Mouse (Mus musculus): Measurements from ENCODE around the gene Pax8. TPM values are rescaled to one million over a fixed set of nuclear protein-coding genes. Genes with fewer than 3 reads are reported as not detected.

Gene Pax8
- polyA plus RNA-seq, 1 experiment = not detected

GRCm38 (mm10) chr2:24468430-24468829, 7.0 kb downstream of the Pax8 start:
- H3K27ac ChIP-seq (ENCODE audit: insufficient read depth, low read length) = no peak overlapping the region

GRCm38 (mm10) chr2:24467156-24467555, 8.2 kb downstream of the Pax8 start:
- Histone ChIP-seq H3K27ac (ENCODE audit: insufficient read depth, low read length) (no peak overlapping the region), H3K4me3 (ENCODE audit: extremely low read depth, insufficient read depth, insufficient read length) (no peak overlapping the region), H3K36me3 (ENCODE audit: control insufficient read depth, insufficient read depth, low read length) (no peaks in the 10 kb centered on the region), H3K4me1 (ENCODE audit: control insufficient read depth, insufficient read depth, insufficient read length) (no peaks in the 10 kb centered on the region), H3K27me3 (ENCODE audit: control insufficient read depth, insufficient read depth, low read length) (peaks cover 4% of the 10 kb centered on the region)
- TF ChIP-seq CTCF (IDR thresholded peaks at IDR 0.05; ENCODE audit: extremely low read depth, insufficient read depth, insufficient read length, insufficient replicate concordance) = no peak
- TF ChIP-seq POLR2A (IDR thresholded peaks at IDR 0.05; ENCODE audit: low read depth, low read length) = no peak
- WGBS = 35% methylated on average over 1 of the region's 1 CpGs
- no peak for DNase-seq (ENCODE audit: low read depth in 1 of 2, low spot score in 2 of 2)

More at GRCm38 (mm10) chr2:24468430-24468829, 7.0 kb downstream of the Pax8 start:
- DNase-seq (ENCODE audit: low read depth in 1 of 2, low spot score in 2 of 2) = no peak
- Histone ChIP-seq H3K4me3 (ENCODE audit: extremely low read depth, insufficient read depth, insufficient read length) (no peak overlapping the region), H3K27me3 (ENCODE audit: control insufficient read depth, insufficient read depth, low read length) (peaks cover 9% of the 10 kb centered on the region), H3K36me3 (ENCODE audit: control insufficient read depth, insufficient read depth, low read length) (no peaks in the 10 kb centered on the region), H3K4me1 (ENCODE audit: control insufficient read depth, insufficient read depth, insufficient read length) (no peaks in the 10 kb centered on the region)
- 67% methylated on average over 1 of the region's 1 CpGs for WGBS
- TF ChIP-seq CTCF (IDR thresholded peaks at IDR 0.05; ENCODE audit: extremely low read depth, insufficient read depth, insufficient read length, insufficient replicate concordance) (no peak), POLR2A (IDR thresholded peaks at IDR 0.05; ENCODE audit: low read depth, low read length) (no peak)

- Histone ChIP-seq H3K27ac (ENCODE audit: insufficient read depth, low read length) (no peak overlapping the region), H3K36me3 (ENCODE audit: control insufficient read depth, insufficient read depth, low read length) (no peaks in the 10 kb centered on the region), H3K4me3 (ENCODE audit: extremely low read depth, insufficient read depth, insufficient read length) (no peak overlapping the region), H3K27me3 (ENCODE audit: control insufficient read depth, insufficient read depth, low read length) (0 out of 2 replicates have a peak, but pooled peaks cover 1% of the 10 kb centered on the region), H3K4me1 (ENCODE audit: control insufficient read depth, insufficient read depth, insufficient read length) (no peaks in the 10 kb centered on the region)
- WGBS = 48% methylated on average over 2 of the region's 2 CpGs
- TF ChIP-seq CTCF (IDR thresholded peaks at IDR 0.05; ENCODE audit: extremely low read depth, insufficient read depth, insufficient read length, insufficient replicate concordance) (no peak), POLR2A (IDR thresholded peaks at IDR 0.05; ENCODE audit: low read depth, low read length) (no peak)
- DNase-seq (ENCODE audit: low read depth in 1 of 2, low spot score in 2 of 2) = no peak
These were observed 14.6 kb downstream of the Pax8 start for GRCm38 (mm10) chr2:24460808-24461127.

GRCm38 (mm10) chr2:24460112-24460807, 15.1 kb downstream of the Pax8 start:
- Histone ChIP-seq H3K4me3 (ENCODE audit: extremely low read depth, insufficient read depth, insufficient read length) (no peak overlapping the region), H3K27me3 (ENCODE audit: control insufficient read depth, insufficient read depth, low read length) (0 out of 2 replicates have a peak, but pooled peaks cover 1% of the 10 kb centered on the region), H3K27ac (ENCODE audit: insufficient read depth, low read length) (no peak overlapping the region), H3K4me1 (ENCODE audit: control insufficient read depth, insufficient read depth, insufficient read length) (no peaks in the 10 kb centered on the region), H3K36me3 (ENCODE audit: control insufficient read depth, insufficient read depth, low read length) (no peaks in the 10 kb centered on the region)
- TF ChIP-seq CTCF (IDR thresholded peaks at IDR 0.05; ENCODE audit: extremely low read depth, insufficient read depth, insufficient read length, insufficient replicate concordance) (no peak), POLR2A (IDR thresholded peaks at IDR 0.05; ENCODE audit: low read depth, low read length) (no peak)
- DNase-seq (ENCODE audit: low read depth in 1 of 2, low spot score in 2 of 2) = no peak
- 49% methylated on average over 9 of the region's 9 CpGs for WGBS

GRCm38 (mm10) chr2:24456841-24457240, 18.6 kb downstream of the Pax8 start:
- Histone ChIP-seq H3K4me1 (ENCODE audit: control insufficient read depth, insufficient read depth, insufficient read length) (no peaks in the 10 kb centered on the region), H3K4me3 (ENCODE audit: extremely low read depth, insufficient read depth, insufficient read length) (no peak overlapping the region), H3K36me3 (ENCODE audit: control insufficient read depth, insufficient read depth, low read length) (no peaks in the 10 kb centered on the region), H3K27ac (ENCODE audit: insufficient read depth, low read length) (no peak overlapping the region), H3K27me3 (ENCODE audit: control insufficient read depth, insufficient read depth, low read length) (0 out of 2 replicates have a peak, but pooled peaks cover 1% of the 10 kb centered on the region)
- WGBS = 39% methylated on average over 4 of the region's 4 CpGs
- DNase-seq (ENCODE audit: low read depth in 1 of 2, low spot score in 2 of 2) = no peak
- TF ChIP-seq POLR2A (IDR thresholded peaks at IDR 0.05; ENCODE audit: low read depth, low read length) = no peak
- no peak for TF ChIP-seq CTCF (IDR thresholded peaks at IDR 0.05; ENCODE audit: extremely low read depth, insufficient read depth, insufficient read length, insufficient replicate concordance)

- H3K4me1 ChIP-seq (ENCODE audit: control insufficient read depth, insufficient read depth, insufficient read length) = no peaks in the 10 kb centered on the region
- 73% methylated on average over 6 of the region's 6 CpGs for WGBS
- no peaks in the 10 kb centered on the region for H3K36me3 ChIP-seq (ENCODE audit: control insufficient read depth, insufficient read depth, low read length)
- H3K27me3 ChIP-seq (ENCODE audit: control insufficient read depth, insufficient read depth, low read length) = 0 out of 2 replicates have a peak, but pooled peaks cover 1% of the 10 kb centered on the region
- no peak overlapping the region for H3K4me3 ChIP-seq (ENCODE audit: extremely low read depth, insufficient read depth, insufficient read length)
- no peak overlapping the region for H3K27ac ChIP-seq (ENCODE audit: insufficient read depth, low read length)
- no peak for TF ChIP-seq POLR2A (IDR thresholded peaks at IDR 0.05; ENCODE audit: low read depth, low read length)
- no peak for TF ChIP-seq CTCF (IDR thresholded peaks at IDR 0.05; ENCODE audit: extremely low read depth, insufficient read depth, insufficient read length, insufficient replicate concordance)
- no peak for DNase-seq (ENCODE audit: low read depth in 1 of 2, low spot score in 2 of 2)
These were observed 20.1 kb downstream of the Pax8 start for GRCm38 (mm10) chr2:24455057-24455855.

Measured in spleen, adult 2 months (tissue).